Mouse (Mus musculus): ENCODE measurements at regions not wholly inside any gene's neighbourhood (a gene's known extent, or its start where the extent isn't known, plus 50 kb on each side); places are given as distances from the start of the nearest gene placed in this dataset.
A peak's percentile ranks its signal among the peaks of the same experiment; 100 is the strongest.
"Not testable (repeated sequence)": the region's sequence is repeated elsewhere in the genome, so short reads cannot be mapped to it uniquely, and the experiment has no call there.

- TF ChIP-seq CTCF (IDR thresholded peaks at IDR 0.05) = no peak
- Histone ChIP-seq H3K4me3 (no peak overlapping the region), H3K27ac (no peak overlapping the region)
- DNase-seq = no peak
- intact Hi-C loops (cut with DNase I) = no loop called here
These were observed 347.6 kb upstream of the Klhl29 start for GRCm38 (mm10) chr12:5723113-5723512.

DNA sequence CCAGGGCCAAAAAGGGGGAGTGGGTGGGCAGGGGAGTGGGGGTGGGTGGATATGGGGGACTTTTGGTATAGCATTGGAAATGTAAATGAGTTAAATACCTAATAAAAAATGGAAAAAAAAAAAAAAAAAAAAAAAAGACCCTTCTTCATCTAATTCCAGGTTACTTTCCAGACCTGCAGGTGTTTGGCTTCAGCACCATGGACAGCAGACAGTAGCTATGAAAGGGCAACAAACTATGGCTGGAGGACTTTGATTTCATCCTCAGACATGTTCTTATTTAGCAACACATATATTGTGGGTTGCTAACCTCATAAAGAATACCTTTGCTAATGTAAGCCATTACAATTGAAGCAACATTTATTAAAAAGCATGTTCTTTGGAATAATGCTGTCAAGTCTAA is 342.0 kb upstream of the Klhl29 start:
- DNase-seq; intact Hi-C loops (cut with DNase I): not testable (repeated sequence)

DNA sequence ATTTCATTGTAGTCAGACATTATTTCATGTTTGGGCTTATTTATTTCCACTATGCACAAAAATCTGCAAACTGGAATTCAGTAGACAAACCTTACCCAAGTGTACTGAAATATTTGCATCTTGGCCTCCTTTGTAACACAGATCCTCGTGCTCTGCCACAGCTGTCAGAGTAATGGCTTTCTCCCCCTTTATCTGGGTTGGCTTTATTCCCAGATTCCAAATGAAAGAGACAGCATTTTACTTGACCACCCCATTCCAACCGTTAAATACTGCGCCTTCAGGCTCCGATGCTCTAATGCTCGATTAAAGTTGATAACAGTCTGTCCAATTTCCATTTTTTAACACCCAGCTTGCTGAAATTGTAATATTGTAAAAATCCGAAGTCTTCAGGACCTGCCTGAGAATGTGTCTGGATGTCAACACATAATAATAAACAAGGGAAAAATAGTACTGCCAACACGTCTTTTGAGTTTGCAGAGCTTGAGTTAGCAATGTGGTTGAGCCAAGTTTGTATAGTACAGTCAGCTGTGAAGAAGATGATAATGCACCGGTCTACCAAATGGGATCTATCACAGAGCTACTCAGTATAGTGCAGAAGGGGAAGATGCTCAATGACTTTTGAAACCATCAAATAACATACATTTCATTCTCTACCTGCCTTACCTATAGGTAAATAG is 323.4 kb upstream of the Klhl29 start:
- intact Hi-C loops (cut with DNase I) = no loop called here
- Histone ChIP-seq H3K27ac (no peak overlapping the region), H3K4me3 (no peak overlapping the region)
- TF ChIP-seq CTCF (IDR thresholded peaks at IDR 0.05) = no peak
- DNase-seq = no peak

More for the DNA sequence above, 342.0 kb upstream of the Klhl29 start:
- H3K27ac ChIP-seq, H3K4me3 ChIP-seq: not testable (repeated sequence)

GRCm38 (mm10) chr12:5682182-5682581 is 306.7 kb upstream of the Klhl29 start:
- intact Hi-C loops (cut with DNase I) = no loop called here
- H3K27ac ChIP-seq = no peak overlapping the region
- no peak for DNase-seq
- no peak for TF ChIP-seq CTCF (IDR thresholded peaks at IDR 0.05)
- no peak overlapping the region for H3K4me3 ChIP-seq

DNA sequence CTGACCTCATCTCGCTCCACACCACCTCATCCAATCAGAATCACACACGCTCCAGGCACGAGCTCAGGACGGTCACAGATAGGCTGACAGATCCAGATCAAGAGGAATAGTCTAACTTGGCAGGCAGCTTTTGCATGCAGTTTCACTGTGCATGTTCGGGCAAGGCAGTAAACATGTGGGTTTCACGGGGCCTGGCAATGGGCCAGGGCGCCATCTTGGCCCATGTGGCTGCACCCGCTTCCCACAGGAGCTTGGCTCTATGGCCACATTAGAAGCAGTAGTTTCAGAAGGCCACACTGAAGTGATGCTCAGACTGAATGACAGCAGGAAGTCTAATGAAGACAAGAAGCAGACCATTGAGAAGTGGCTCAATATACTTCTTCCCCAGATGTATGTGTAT is 302.6 kb upstream of the Klhl29 start:
- H3K4me3 ChIP-seq; intact Hi-C loops (cut with DNase I): not testable (repeated sequence)

GRCm38 (mm10) chr12:5668486-5668885 is 293.0 kb upstream of the Klhl29 start:
- no peak overlapping the region for H3K4me3 ChIP-seq
- peak overlapping the region; percentile 67 for H3K27ac ChIP-seq
- DNase-seq = peak; percentile 31
- intact Hi-C loops (cut with DNase I) = no loop called here
- no peak for TF ChIP-seq CTCF (IDR thresholded peaks at IDR 0.05)

More for the DNA sequence above, 302.6 kb upstream of the Klhl29 start:
- not testable (repeated sequence) for DNase-seq, H3K27ac ChIP-seq

DNA sequence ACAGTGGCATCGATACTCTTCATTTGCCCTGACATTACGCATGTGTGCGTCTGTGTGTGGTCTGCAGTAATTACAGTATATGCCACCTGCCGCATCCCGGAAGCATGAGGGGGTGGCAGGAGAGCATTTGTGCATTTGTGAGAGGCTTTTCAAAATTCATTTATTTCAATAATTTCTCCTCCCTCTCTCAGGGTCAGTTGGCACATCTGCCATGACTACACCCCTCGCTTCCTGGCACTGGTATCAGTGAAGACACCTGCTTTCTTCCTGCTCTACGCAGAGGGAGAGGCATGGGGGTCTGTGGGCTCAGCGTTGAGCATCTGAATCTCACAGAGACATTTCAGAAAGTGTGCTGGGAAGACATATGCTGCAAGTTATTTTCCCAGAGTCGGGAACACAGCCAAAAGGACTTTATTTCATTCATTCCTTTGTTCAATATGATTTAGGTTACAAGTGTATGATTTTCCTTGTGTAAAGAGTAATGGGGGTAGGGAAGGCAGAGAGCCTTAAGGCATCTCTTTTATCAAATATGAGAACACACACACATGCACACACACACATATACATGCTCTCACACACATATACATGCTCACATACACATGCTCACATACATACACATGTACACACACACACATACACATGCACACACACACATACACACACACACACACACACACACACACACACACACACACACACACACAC is 262.2 kb upstream of the Klhl29 start:
- no peak overlapping the region for H3K27ac ChIP-seq
- DNase-seq = no peak
- intact Hi-C loops (cut with DNase I) = no loop called here
- no peak for TF ChIP-seq CTCF (IDR thresholded peaks at IDR 0.05)
- no peak overlapping the region for H3K4me3 ChIP-seq

DNA sequence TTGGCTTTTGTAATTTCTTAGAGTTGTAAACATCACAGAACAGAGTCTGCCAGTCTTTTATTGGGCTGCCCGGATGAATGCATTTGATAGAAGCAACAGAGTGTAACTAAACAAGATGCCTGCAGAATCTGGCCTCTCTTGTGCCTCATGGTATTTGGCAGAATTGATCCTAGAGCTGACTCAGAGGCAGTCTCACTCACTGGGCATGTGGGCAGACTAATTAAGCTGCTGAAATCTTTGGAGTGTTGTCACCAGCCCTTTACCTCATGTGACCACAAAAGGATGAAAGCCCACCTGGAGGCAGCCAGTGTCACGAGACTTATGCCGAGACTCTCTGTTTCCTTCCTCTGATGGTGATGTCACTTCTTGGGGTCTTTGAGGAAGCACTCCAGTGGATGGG is 258.5 kb upstream of the Klhl29 start:
- intact Hi-C loops (cut with DNase I) = no loop called here
- H3K27ac ChIP-seq = no peak overlapping the region
- DNase-seq = no peak
- TF ChIP-seq CTCF (IDR thresholded peaks at IDR 0.05) = no peak
- no peak overlapping the region for H3K4me3 ChIP-seq

DNA sequence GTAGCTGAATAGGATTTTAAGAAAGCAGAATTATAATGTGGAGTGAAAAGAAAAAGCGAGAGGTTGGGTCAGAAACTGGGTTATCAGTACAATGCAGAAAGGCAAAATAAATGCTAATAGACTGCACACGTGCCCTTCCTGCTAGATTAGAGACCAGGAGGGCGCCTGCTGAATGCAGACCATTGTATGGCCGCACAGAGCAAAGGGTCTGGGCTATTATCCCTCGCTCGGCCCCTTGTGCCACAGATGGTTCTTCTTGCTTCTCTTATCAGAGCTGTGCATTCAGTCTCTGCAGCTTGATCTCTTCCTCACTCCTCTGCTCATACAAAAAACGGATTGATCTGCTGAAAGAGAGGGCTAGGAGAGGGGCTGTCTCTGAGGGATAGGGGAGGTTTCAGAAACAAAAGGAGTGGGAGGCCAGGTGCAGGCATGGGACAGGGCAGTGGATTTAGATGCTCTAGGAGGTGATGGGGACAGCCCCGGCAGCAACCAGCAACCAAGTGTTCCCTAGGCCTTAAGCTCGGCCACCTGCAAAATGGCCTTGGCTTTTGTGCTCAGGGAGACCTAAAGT is 225.7 kb upstream of the Klhl29 start:
- no peak overlapping the region for H3K27ac ChIP-seq
- no peak overlapping the region for H3K4me3 ChIP-seq
- no peak for DNase-seq
- intact Hi-C loops (cut with DNase I) = no loop called here
- no peak for TF ChIP-seq CTCF (IDR thresholded peaks at IDR 0.05)

- intact Hi-C loops (cut with DNase I) = no loop called here
- no peak for TF ChIP-seq CTCF (IDR thresholded peaks at IDR 0.05)
- peak; percentile 41 for DNase-seq
- H3K27ac ChIP-seq = peak overlapping the region; percentile 41; the same call in 1 of the 2 replicates
- H3K4me3 ChIP-seq = no peak overlapping the region
These were observed 223.9 kb upstream of the Klhl29 start for GRCm38 (mm10) chr12:5599426-5599825.

DNA sequence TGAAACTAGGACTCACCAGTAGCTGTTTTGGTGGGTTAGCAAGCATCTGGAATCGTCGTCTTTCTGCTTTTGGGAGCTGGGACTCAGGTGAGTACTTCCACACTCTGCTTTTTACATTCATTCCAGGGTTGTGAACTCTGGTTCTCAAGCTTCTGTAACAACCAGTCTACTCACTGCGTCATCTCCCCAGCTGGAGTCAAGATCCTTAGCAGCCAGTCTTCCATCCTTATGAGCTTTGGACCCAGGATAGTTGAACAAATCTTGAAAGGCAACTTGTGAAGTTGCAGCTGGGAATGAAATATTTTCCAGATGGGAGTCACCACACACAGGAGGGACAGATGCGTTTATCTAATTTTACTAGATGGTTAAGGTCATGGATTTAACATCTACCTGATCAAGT is 223.5 kb upstream of the Klhl29 start:
- peak overlapping the region; percentile 41; the same call in 1 of the 2 replicates for H3K27ac ChIP-seq
- no peak overlapping the region for H3K4me3 ChIP-seq
- DNase-seq = peak; percentile 30
- no peak for TF ChIP-seq CTCF (IDR thresholded peaks at IDR 0.05)
- intact Hi-C loops (cut with DNase I) = no loop called here

GRCm38 (mm10) chr12:5572831-5573230 is 197.3 kb upstream of the Klhl29 start:
- intact Hi-C loops (cut with DNase I) = no loop called here
- no peak overlapping the region for H3K27ac ChIP-seq
- TF ChIP-seq CTCF (IDR thresholded peaks at IDR 0.05) = no peak

DNA sequence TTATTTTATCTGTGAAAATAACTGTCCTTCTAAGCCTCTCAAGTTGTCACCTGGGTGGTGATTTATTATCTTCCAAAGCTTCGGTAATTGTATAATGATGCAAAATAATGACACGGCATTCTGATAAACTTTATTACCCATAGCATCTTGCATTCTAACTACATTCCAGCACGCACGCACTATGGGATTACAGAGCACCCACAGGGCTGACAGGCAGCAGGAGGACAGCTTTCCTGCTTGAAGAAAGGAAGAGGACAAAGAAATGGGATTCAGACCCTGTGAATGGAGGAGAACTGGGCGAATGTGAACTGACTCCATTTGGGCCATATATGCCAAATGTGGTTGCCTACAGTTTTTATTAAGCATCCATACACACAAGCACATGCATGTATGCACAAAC is 193.5 kb upstream of the Klhl29 start:
- DNase-seq = no peak
- intact Hi-C loops (cut with DNase I) = no loop called here
- H3K4me3 ChIP-seq = no peak overlapping the region
- no peak for TF ChIP-seq CTCF (IDR thresholded peaks at IDR 0.05)
- H3K27ac ChIP-seq = no peak overlapping the region

More at GRCm38 (mm10) chr12:5572831-5573230, 197.3 kb upstream of the Klhl29 start:
- H3K4me3 ChIP-seq = no peak overlapping the region
- DNase-seq = peak; percentile 51

Measured in gastrocnemius, adult 2 months (tissue).